Mouse (Mus musculus) heart, adult 8-10 months (tissue): ENCODE results near the gene Unc5a. TPM values are rescaled to one million over a fixed set of nuclear protein-coding genes. Genes with fewer than 3 reads are reported as not detected.

Experiments used
- DNase-seq: peaks from one replicate; pipeline ENCODE4 v3.0.0; 2022; ENCODE audit warnings: low spot score
- total RNA-seq, 4 experiments: library from RNA; stranded (reverse); gene quantifications; 2 replicates each; pipeline ENCODE4 v1.2.4; 2022

Unc5a gene
- total RNA-seq, 4 experiments from 2014 or later = 0.80 to 1.7 (median 0.98) TPM

- no peak for DNase-seq
These were observed 6.7 kb downstream of the Unc5a start for GRCm38 (mm10) chr13:54955695-54956471.

- no peak for DNase-seq
These were observed 8.1 kb downstream of the Unc5a start for GRCm38 (mm10) chr13:54957281-54957680.

- DNase-seq = no peak
These were observed 10.0 kb downstream of the Unc5a start for GRCm38 (mm10) chr13:54959059-54959701.

- DNase-seq = no peak
These were observed 10.6 kb downstream of the Unc5a start for GRCm38 (mm10) chr13:54959842-54960241.

GRCm38 (mm10) chr13:54960491-54960890 is 11.3 kb downstream of the Unc5a start:
- DNase-seq = no peak

- DNase-seq = no peak
These were observed 16.0 kb downstream of the Unc5a start for GRCm38 (mm10) chr13:54965256-54965655.

GRCm38 (mm10) chr13:54967501-54967900 is 18.3 kb downstream of the Unc5a start:
- DNase-seq = no peak

- no peak for DNase-seq
These were observed 19.4 kb downstream of the Unc5a start for GRCm38 (mm10) chr13:54968636-54969035.

GRCm38 (mm10) chr13:54969513-54969912 is 20.3 kb downstream of the Unc5a start:
- DNase-seq = no peak

GRCm38 (mm10) chr13:54970521-54971247 is 21.5 kb downstream of the Unc5a start:
- DNase-seq = no peak

GRCm38 (mm10) chr13:54975546-54975945 is 26.3 kb downstream of the Unc5a start:
- DNase-seq = no peak

GRCm38 (mm10) chr13:54978804-54979203 is 29.6 kb downstream of the Unc5a start:
- DNase-seq = no peak

- DNase-seq = no peak
These were observed 31.7 kb downstream of the Unc5a start for GRCm38 (mm10) chr13:54980957-54981356.

- DNase-seq = no peak
These were observed 33.8 kb downstream of the Unc5a start for GRCm38 (mm10) chr13:54983001-54983400.

GRCm38 (mm10) chr13:54983614-54984013 is 34.4 kb downstream of the Unc5a start:
- DNase-seq = no peak

- no peak for DNase-seq
These were observed 38.2 kb downstream of the Unc5a start for GRCm38 (mm10) chr13:54987405-54987804.

GRCm38 (mm10) chr13:54988181-54988760 is 39.1 kb downstream of the Unc5a start:
- no peak for DNase-seq

GRCm38 (mm10) chr13:54992215-54992614 is 43.0 kb downstream of the Unc5a start:
- DNase-seq = no peak

- DNase-seq = no peak
These were observed 45.4 kb downstream of the Unc5a start for GRCm38 (mm10) chr13:54994576-54994975.

GRCm38 (mm10) chr13:54995161-54995560 is 46.0 kb downstream of the Unc5a start:
- DNase-seq = no peak

- DNase-seq = no peak
These were observed 48.4 kb downstream of the Unc5a start for GRCm38 (mm10) chr13:54997568-54997967.

GRCm38 (mm10) chr13:55000433-55000832 is 51.2 kb downstream of the Unc5a start:
- DNase-seq = no peak
